Mouse (Mus musculus) midbrain, embryonic 16.5 days (tissue): ENCODE measurements around the gene Aes. TPM values are rescaled to one million over a fixed set of nuclear protein-coding genes. Genes with fewer than 3 reads are reported as not detected.

Experiments
- ATAC-seq: fragments of 200-750 bp; cut with Nextera tagmentation; 2 replicates; pipeline ENCODE4 v1.8.0; 2017; ENCODE audit warnings: moderate TSS enrichment
- H3K27ac ChIP-seq: fragments of 300-500 bp; sonication (generic); 2 replicates; pipeline ENCODE4 v1.5.1; 2014; ENCODE audit warnings: mild to moderate bottlenecking, low read length, mixed read lengths
- H3K27me3 ChIP-seq: fragments of 300-500 bp; sonication (generic); 2 replicates; pipeline ENCODE4 v1.6.1; 2014; ENCODE audit warnings: low read depth, low read length, mixed read lengths; ENCODE audit not compliant: control insufficient read depth, insufficient read depth
- H3K36me3 ChIP-seq: fragments of 300-500 bp; sonication (generic); 2 replicates; pipeline ENCODE4 v1.6.1; 2014; ENCODE audit warnings: mild to moderate bottlenecking, low read length, moderate library complexity, mixed read lengths; ENCODE audit not compliant: control insufficient read depth, insufficient read depth
- H3K4me1 ChIP-seq: fragments of 300-500 bp; sonication (generic); 2 replicates; pipeline ENCODE4 v1.6.1; 2014; ENCODE audit warnings: mild to moderate bottlenecking, low read length, mixed read lengths; ENCODE audit not compliant: control insufficient read depth, insufficient read depth
- H3K4me2 ChIP-seq: fragments of 300-500 bp; sonication (generic); 2 replicates; pipeline ENCODE4 v1.6.1; 2014; ENCODE audit warnings: mild to moderate bottlenecking, low read length, mixed read lengths
- H3K4me3 ChIP-seq: fragments of 300-500 bp; sonication (generic); 2 replicates; pipeline ENCODE4 v1.5.1; 2014; ENCODE audit warnings: low read depth, mild to moderate bottlenecking, low read length, moderate library complexity, mixed read lengths
- H3K9ac ChIP-seq: fragments of 300-500 bp; sonication (generic); 2 replicates; pipeline ENCODE4 v1.6.1; 2014; ENCODE audit warnings: low read depth, low read length, mixed read lengths
- H3K9me3 ChIP-seq: fragments of 300-500 bp; sonication (generic); replicated peaks from 2 replicates; pipeline ENCODE4 v1.6.1; 2014; ENCODE audit warnings: mild to moderate bottlenecking, low read length, mixed read lengths; ENCODE audit not compliant: control insufficient read depth, poor library complexity, severe bottlenecking
- WGBS: fragments of 180-500 bp; shearing (Covaris S2); extraction: QIAGEN DNeasy Blood & Tissue Kit; methylation state at CpG from one replicate; pipeline ENCODE4 v1.1.7; 2014; 5-methylcytosine and 5-hydroxymethylcytosine counted together
- polyA plus RNA-seq: library from polyadenylated mRNA; unstranded; fragments of >200 nt; fragmentation: Nextera tagmentation; extraction: Ambion mirVana; gene quantifications from 2 replicates; pipeline ENCODE4 v1.2.1, GENCODE M21; 2015

The Aes gene
- polyA plus RNA-seq, 1 experiment from 2014 or later = 706 TPM

- no peak overlapping the region for H3K9ac ChIP-seq
- no peaks in the 10 kb centered on the region for H3K9me3 ChIP-seq
- peaks cover 23% of the 10 kb centered on the region for H3K4me1 ChIP-seq
- no peak overlapping the region for H3K4me2 ChIP-seq
- no peaks in the 10 kb centered on the region for H3K36me3 ChIP-seq
- H3K27me3 ChIP-seq = no peaks in the 10 kb centered on the region
- H3K27ac ChIP-seq = no peak overlapping the region
- WGBS = 91% methylated on average over 10 of the region's 10 CpGs
- no peak for ATAC-seq
- no peak overlapping the region for H3K4me3 ChIP-seq
Measured at GRCm38 (mm10) chr10:81541803-81542202, 17.5 kb upstream of the Aes start.

DNA sequence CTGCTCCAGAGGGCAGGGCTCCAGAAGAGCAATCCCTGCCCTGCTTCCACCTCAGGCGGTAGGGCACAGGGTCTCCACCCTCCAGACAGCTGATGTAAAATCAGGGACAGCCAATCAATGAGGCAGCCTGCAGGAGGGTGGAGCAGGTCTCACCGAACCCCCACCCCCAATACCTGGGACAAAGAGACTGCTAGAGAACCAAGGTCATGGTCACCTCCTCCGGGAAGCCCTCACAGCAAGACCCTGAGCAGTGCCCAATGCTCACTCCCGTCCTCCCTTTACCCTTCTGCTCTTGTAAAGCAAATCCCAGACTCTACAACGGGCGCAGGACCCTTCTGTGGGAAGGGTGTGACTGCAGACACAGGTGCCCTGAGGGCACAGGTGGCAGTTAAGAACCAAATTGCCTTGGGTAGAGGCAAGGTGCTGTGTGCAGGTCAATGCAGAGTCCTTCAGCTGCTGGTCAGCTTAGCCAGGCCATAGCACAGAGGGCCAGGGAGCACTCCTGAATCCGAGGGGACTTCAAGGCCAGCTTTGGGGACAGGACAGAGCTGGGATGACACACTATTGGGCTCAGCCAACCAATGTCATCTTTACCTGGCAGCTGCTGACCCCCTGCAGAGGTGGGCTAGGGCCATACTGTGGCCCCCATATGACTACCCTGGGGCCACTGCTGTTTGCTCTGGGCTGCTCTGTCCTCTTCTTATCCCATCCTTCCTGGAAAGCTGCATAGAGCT lies 16.4 kb upstream of the Aes start:
- H3K36me3 ChIP-seq = no peaks in the 10 kb centered on the region
- H3K9ac ChIP-seq = peak overlapping the region; percentile 89; the same call in 1 of the 2 replicates
- WGBS = 76% methylated on average over 7 of the region's 7 CpGs
- H3K4me2 ChIP-seq = peak overlapping the region; percentile 90
- ATAC-seq = no peak
- no peaks in the 10 kb centered on the region for H3K9me3 ChIP-seq
- no peaks in the 10 kb centered on the region for H3K27me3 ChIP-seq
- H3K4me1 ChIP-seq = peaks cover 23% of the 10 kb centered on the region
- peak overlapping the region; percentile 92 for H3K4me3 ChIP-seq
- no peak overlapping the region for H3K27ac ChIP-seq

DNA sequence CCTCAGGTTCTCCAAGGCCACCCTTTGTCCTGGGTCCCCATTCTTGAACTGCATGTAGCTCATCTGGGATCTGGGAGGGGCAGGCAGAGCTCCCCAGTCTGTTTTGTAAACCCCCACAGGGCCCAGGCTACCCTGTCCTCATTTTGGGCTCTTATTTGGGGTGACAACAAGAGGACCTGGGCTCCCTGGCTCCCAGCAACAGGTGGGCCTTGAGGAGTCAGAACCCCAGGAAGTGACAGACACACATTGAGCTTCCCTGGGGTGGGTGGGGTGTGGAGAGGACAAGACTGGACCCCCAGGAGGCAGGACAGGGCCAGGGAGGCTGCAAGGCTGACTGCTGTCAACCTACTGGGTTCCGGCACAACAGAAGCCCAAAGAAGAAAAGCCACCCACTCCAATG lies 15.7 kb upstream of the Aes start:
- no peak for ATAC-seq
- Histone ChIP-seq H3K4me3 (peak overlapping the region; percentile 92), H3K27me3 (no peaks in the 10 kb centered on the region), H3K4me2 (peak overlapping the region; percentile 90), H3K9ac (peak overlapping the region; percentile 89), H3K27ac (no peak overlapping the region), H3K36me3 (no peaks in the 10 kb centered on the region), H3K9me3 (no peaks in the 10 kb centered on the region), H3K4me1 (peaks cover 23% of the 10 kb centered on the region)
- 63% methylated on average over 1 of the region's 1 CpGs for WGBS

DNA sequence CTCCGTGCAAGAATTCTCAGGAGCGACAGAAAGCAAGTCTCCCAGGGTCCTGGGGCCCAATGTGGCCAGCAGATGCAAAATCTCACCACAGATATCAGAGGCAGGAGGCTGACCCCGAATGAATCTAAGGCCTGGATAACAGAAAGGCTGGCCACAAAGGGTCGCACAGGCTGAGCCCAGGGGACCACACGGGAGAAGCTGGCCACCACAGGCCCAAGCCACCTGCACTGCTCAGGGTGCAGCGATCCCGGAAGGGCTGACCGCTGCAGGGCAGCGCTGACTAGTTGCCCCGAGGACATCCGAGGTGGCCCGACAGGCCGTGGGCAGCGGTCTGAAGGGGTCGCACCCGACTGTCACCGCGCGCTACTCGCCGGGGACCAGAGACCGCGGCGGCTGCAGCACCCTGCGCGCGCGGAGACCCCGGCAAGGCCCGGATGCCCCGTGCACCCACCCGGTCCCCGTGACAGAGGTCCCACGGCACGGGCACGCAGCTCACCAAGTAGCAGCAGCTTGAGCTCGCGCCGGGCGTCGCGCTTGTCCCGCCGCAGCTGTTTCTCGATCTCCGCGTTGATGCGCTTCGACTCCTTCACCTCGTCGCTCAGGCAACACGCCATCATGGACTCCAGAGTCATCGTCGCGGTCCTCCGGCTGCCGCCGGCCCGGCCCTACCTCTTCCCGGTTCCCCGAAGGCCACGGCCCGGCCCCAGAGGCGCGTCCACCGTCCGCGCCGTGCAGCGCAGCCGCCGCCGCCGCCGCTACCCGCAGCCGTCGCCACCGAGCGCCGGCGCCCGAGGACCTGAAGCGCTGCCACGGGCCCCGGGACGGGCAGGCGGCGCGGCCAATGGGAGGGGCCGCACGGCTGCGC lies 14.8 kb upstream of the Aes start:
- peaks cover 23% of the 10 kb centered on the region for H3K4me1 ChIP-seq
- WGBS = under 1% methylated on average over 86 of the region's 93 CpGs
- peak overlapping the region; percentile 92 for H3K4me3 ChIP-seq
- H3K36me3 ChIP-seq = no peaks in the 10 kb centered on the region
- peak overlapping the region; percentile 89 for H3K9ac ChIP-seq
- peak; percentile 61 for ATAC-seq
- H3K27me3 ChIP-seq = no peaks in the 10 kb centered on the region
- H3K9me3 ChIP-seq = no peaks in the 10 kb centered on the region
- peak overlapping the region; percentile 90 for H3K4me2 ChIP-seq
- peak overlapping the region; percentile 89 for H3K27ac ChIP-seq

DNA sequence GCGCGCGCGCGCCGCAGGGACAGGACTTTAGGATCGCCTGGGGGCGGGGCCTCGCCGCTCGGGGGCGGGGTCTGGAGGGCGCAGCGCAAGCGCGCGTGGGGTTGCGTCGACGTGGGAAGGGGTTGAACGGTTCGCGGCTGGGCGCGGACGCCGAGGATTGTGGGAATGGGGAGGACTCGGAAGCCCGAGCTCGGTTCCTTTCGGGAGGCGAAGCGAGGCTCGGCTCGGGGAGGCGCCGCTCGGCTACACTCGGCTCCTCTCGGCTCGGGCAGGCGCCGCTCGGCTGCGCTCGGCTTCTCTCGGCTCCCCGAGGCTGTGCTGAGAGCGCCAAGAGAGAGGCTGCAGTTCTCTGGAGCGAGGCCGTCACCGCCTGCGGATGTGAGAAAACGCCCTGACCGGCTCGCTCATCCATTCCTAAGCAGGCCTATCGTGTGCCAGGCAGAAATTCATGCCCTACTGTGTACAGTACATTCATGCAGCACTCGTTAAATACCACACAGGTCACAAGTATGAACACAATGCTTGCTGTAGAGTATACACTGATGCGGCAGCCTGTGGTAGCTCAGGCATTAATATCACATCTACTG lies 14.0 kb upstream of the Aes start, which contains the start of gene Gna11:
Gene Gna11 (minus strand): TSS at position 30 of the 587 bp plus-strand sequence.
- no peaks in the 10 kb centered on the region for H3K36me3 ChIP-seq
- H3K4me1 ChIP-seq = peaks cover 23% of the 10 kb centered on the region
- H3K27ac ChIP-seq = peak within 1 kb of the TSS; percentile 89
- WGBS = under 1% methylated on average over 57 of the region's 59 CpGs
- H3K4me2 ChIP-seq = peak within 1 kb of the TSS; percentile 90
- peak; percentile 96 for ATAC-seq
- H3K4me3 ChIP-seq = peak within 1 kb of the TSS; percentile 92
- H3K9me3 ChIP-seq = no peaks in the 10 kb centered on the region
- H3K9ac ChIP-seq = peak within 1 kb of the TSS; percentile 89
- no peaks in the 10 kb centered on the region for H3K27me3 ChIP-seq

DNA sequence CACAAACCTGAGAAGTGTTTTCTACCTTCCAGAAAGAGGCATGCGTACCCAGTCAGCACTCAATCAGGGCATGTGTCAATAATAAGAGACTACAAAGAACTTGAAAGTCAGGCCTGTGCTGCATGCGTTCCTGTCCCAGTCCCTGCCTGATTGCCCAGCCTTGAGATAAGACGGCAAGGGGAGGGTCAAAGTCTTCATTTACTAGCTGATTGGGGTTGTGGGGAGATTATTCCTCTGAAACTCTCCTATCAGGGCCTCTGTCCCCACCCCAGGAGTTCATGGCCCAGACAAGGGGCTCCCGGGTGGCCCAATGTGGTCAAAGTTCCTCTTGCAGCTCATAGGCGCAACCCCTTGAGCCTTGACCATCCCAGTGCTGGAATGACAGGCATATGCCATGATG lies 13.0 kb upstream of the Aes start:
- H3K4me2 ChIP-seq = no peak overlapping the region
- no peak overlapping the region for H3K9ac ChIP-seq
- 86% methylated on average over 5 of the region's 5 CpGs for WGBS
- ATAC-seq = no peak
- H3K27ac ChIP-seq = no peak overlapping the region
- H3K36me3 ChIP-seq = no peaks in the 10 kb centered on the region
- H3K9me3 ChIP-seq = no peaks in the 10 kb centered on the region
- H3K4me1 ChIP-seq = peaks cover 23% of the 10 kb centered on the region
- H3K27me3 ChIP-seq = no peaks in the 10 kb centered on the region
- no peak overlapping the region for H3K4me3 ChIP-seq

DNA sequence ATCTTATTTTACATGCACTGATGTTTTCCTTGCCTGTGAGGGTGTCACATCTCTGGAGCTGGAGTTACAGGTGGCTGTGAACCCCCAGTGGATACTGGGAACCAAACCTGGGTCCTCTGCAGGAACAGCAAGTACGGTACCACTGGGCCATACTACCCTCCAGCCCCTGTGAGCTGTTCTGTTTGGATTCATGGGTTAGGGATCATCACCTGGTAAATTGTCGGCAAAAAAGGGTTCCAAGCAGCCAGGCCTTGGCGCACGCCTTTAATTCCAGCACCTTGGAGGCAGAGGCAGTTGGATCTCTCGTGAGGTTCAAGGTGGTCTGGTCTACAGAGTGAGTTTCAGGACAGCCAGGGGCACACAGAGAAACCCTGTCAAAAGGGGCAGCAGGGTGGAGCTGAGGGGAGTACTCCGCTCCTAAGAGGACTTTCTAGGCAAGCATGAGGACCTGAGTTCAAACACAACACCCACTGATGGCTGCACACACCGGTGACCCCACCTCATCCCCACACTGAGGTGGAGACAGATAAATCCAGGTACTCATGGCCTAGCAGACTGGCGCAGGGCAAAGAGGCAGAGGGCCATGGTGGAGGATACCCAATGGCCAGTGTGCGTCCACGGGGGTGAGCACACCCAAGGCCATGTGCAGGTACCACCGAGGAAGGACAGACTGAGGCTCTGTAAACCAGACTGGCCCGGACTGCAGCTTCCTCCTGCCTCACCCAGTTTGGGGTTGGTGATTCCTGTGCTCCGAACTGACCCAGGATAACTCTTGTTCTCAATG lies 12.3 kb upstream of the Aes start:
- WGBS = 89% methylated on average over 13 of the region's 13 CpGs
- no peak overlapping the region for H3K4me2 ChIP-seq
- H3K9me3 ChIP-seq = no peaks in the 10 kb centered on the region
- H3K4me1 ChIP-seq = peaks cover 20% of the 10 kb centered on the region
- no peak overlapping the region for H3K4me3 ChIP-seq
- no peak overlapping the region for H3K27ac ChIP-seq
- H3K9ac ChIP-seq = no peak overlapping the region
- ATAC-seq = no peak
- H3K36me3 ChIP-seq = no peaks in the 10 kb centered on the region
- no peaks in the 10 kb centered on the region for H3K27me3 ChIP-seq

DNA sequence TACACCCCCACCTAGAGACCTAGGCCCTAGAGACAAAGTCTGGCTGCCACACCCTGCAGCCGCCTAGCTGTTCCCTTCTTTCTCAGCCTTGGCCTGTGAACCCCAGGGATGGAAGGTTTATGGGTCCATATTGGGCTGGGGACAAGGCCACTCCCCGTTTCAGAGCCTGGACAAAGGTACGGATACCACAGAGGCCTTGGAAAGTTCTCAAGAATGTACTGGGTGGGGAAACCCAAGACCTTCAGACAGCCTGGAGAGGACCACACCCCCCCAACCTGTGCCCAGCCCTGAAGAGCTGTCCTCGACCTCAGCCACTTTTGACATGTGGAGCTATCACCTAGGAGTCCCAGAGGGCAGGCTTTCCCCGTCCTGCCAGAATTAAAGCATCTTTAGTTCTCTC lies 10.3 kb upstream of the Aes start:
- no peak for ATAC-seq
- 85% methylated on average over 5 of the region's 5 CpGs for whole genome bisulfite sequencing

More for the DNA sequence above, 10.3 kb upstream of the Aes start:
- Histone ChIP-seq H3K27ac (no peak overlapping the region), H3K4me2 (no peak overlapping the region), H3K9ac (no peak overlapping the region), H3K9me3 (no peaks in the 10 kb centered on the region), H3K4me1 (peaks cover 2% of the 10 kb centered on the region), H3K27me3 (no peaks in the 10 kb centered on the region), H3K36me3 (no peaks in the 10 kb centered on the region), H3K4me3 (no peak overlapping the region)
